Mouse (Mus musculus) CH12.LX (cell line): ENCODE results near the gene Ascl4. TPM values are rescaled to one million over a fixed set of nuclear protein-coding genes. Genes with fewer than 3 reads are reported as not detected.

Source experiments
- DNase-seq: peaks from one replicate; pipeline ENCODE4 v3.0.0-alpha.2; 2013; ENCODE audit errors: extremely low read depth
- H3K27ac ChIP-seq: 2 replicates; pipeline ENCODE4 v1.5.1; 2012; ENCODE audit warnings: low read depth, mild to moderate bottlenecking, control low read depth, moderate library complexity; ENCODE audit not compliant: insufficient read depth
- H3K27me3 ChIP-seq: replicated peaks from 2 replicates; pipeline ENCODE3; 2012; ENCODE audit warnings: inconsistent platforms
- H3K36me3 ChIP-seq, 2 experiments: replicated peaks in 1 of 2; 2 replicates each; pipeline versions ENCODE3 to v1.6.1; 2012; ENCODE audit warnings: inconsistent platforms in 1 of 2, low read length in 1 of 2, mild to moderate bottlenecking in 1 of 2, mixed read lengths in 1 of 2, moderate library complexity in 1 of 2; ENCODE audit not compliant: control insufficient read depth in 1 of 2, insufficient read depth in 1 of 2
- H3K4me1 ChIP-seq, 2 experiments: 2 replicates each; pipeline ENCODE4 v1.6.1; 2012; ENCODE audit warnings: inconsistent platforms in 1 of 2, moderate library complexity in 1 of 2; ENCODE audit not compliant: insufficient read depth in 2 of 2, control insufficient read depth in 1 of 2
- H3K4me2 ChIP-seq: 2 replicates; pipeline ENCODE4 v1.6.1; 2012; ENCODE audit warnings: low read depth, mild to moderate bottlenecking, control low read depth; ENCODE audit not compliant: poor library complexity, insufficient read depth, severe bottlenecking
- H3K4me3 ChIP-seq, 3 experiments: fragments of 150-350 bp in 1 of 3; sonication (generic) in 1 of 3; replicated peaks in 1 of 3; 2 replicates each; pipeline versions ENCODE3 to v1.5.1; 2011 to 2012; ENCODE audit warnings: low read depth in 2 of 3, low read length in 2 of 3, mild to moderate bottlenecking in 2 of 3, moderate library complexity in 2 of 3, control low read depth in 1 of 3, improper control_type of control experiment in 1 of 3, inconsistent platforms in 1 of 3, mixed read lengths in 1 of 3; ENCODE audit not compliant: poor library complexity in 1 of 3
- H3K79me2 ChIP-seq: replicated peaks from 2 replicates; pipeline ENCODE4 v1.6.1; 2012; ENCODE audit warnings: mild to moderate bottlenecking, moderate library complexity; ENCODE audit not compliant: control insufficient read depth, poor library complexity, insufficient read depth, severe bottlenecking; ENCODE audit errors: extremely low read depth
- H3K9ac ChIP-seq: 2 replicates; pipeline ENCODE4 v1.6.1; 2012; ENCODE audit warnings: low read depth, mild to moderate bottlenecking, control low read depth, moderate library complexity; ENCODE audit not compliant: insufficient read depth
- H3K9me3 ChIP-seq: replicated peaks from 2 replicates; pipeline ENCODE3; 2012; ENCODE audit warnings: low read length, inconsistent platforms, mixed read lengths
- BHLHE40 ChIP-seq: IDR thresholded peaks from 2 replicates; pipeline ENCODE4 v1.6.1; 2011; ENCODE audit warnings: mild to moderate bottlenecking, low read depth, low read length, improper control_type of control experiment
- CHD1 ChIP-seq: IDR thresholded peaks from 2 replicates; pipeline ENCODE4 v1.6.1; 2012; ENCODE audit warnings: low read depth, low read length, improper control_type of control experiment, inconsistent platforms
- CHD2 ChIP-seq: IDR thresholded peaks from 2 replicates; pipeline ENCODE4 v1.6.1; 2011; ENCODE audit warnings: low read length, improper control_type of control experiment
- CTCF ChIP-seq, 2 experiments: IDR thresholded peaks in 1 of 2; conservative IDR thresholded peaks in 1 of 2; 2 replicates each; pipeline ENCODE4 v1.5.1; 2011 to 2012; ENCODE audit warnings: low read depth in 2 of 2, low read length in 2 of 2, improper control_type of control experiment in 1 of 2, inconsistent platforms in 1 of 2, mild to moderate bottlenecking in 1 of 2, moderate library complexity in 1 of 2
- E2F4 ChIP-seq: IDR thresholded peaks from 2 replicates; pipeline ENCODE4 v1.6.1; 2011; ENCODE audit warnings: low read depth, low read length, improper control_type of control experiment; ENCODE audit not compliant: insufficient replicate concordance
- ELF1 ChIP-seq: IDR thresholded peaks from 2 replicates; pipeline ENCODE4 v1.6.1; 2014; ENCODE audit warnings: low read depth, mild to moderate bottlenecking, inconsistent platforms, low read length, improper control_type of control experiment
- EP300 ChIP-seq: IDR thresholded peaks from 2 replicates; pipeline ENCODE4 v1.6.1; 2011; ENCODE audit warnings: low read length, improper control_type of control experiment
- ETS1 ChIP-seq: conservative IDR thresholded peaks from 2 replicates; pipeline ENCODE4 v1.6.1; 2012; ENCODE audit warnings: low read depth, mild to moderate bottlenecking, inconsistent platforms, low read length, improper control_type of control experiment, moderate library complexity
- GABPA ChIP-seq: IDR thresholded peaks from 2 replicates; pipeline ENCODE4 v1.6.1; 2012; ENCODE audit warnings: low read depth, low read length, improper control_type of control experiment, inconsistent platforms; ENCODE audit not compliant: insufficient replicate concordance
- HCFC1 ChIP-seq: IDR thresholded peaks from 2 replicates; pipeline ENCODE4 v1.6.1; 2012; ENCODE audit warnings: low read depth, mild to moderate bottlenecking, inconsistent platforms, low read length, improper control_type of control experiment
- IRF4 ChIP-seq: IDR thresholded peaks from 2 replicates; pipeline ENCODE4 v1.6.1; 2014; ENCODE audit warnings: low read depth, mild to moderate bottlenecking, inconsistent platforms, low read length, improper control_type of control experiment
- JUN ChIP-seq: IDR thresholded peaks from 2 replicates; pipeline ENCODE4 v1.6.1; 2011; ENCODE audit warnings: low read depth, mild to moderate bottlenecking, low read length, improper control_type of control experiment, moderate library complexity; ENCODE audit not compliant: insufficient read depth
- JUND ChIP-seq: conservative IDR thresholded peaks from 2 replicates; pipeline ENCODE4 v1.6.1; 2011; ENCODE audit warnings: low read depth, low read length, improper control_type of control experiment
- KAT2A ChIP-seq: IDR thresholded peaks from 2 replicates; pipeline ENCODE4 v1.6.1; 2012; ENCODE audit warnings: low read length, improper control_type of control experiment, inconsistent platforms; ENCODE audit not compliant: insufficient replicate concordance
- MAFK ChIP-seq: IDR thresholded peaks from 2 replicates; pipeline ENCODE4 v1.6.1; 2011; ENCODE audit warnings: low read length, improper control_type of control experiment; ENCODE audit not compliant: insufficient replicate concordance
- MAX ChIP-seq: IDR thresholded peaks from 2 replicates; pipeline ENCODE4 v1.6.1; 2011; ENCODE audit warnings: low read length, improper control_type of control experiment
- MAZ ChIP-seq: IDR thresholded peaks from 2 replicates; pipeline ENCODE4 v1.6.1; 2012; ENCODE audit warnings: low read depth, mild to moderate bottlenecking, inconsistent platforms, low read length, improper control_type of control experiment, moderate library complexity
- MEF2A ChIP-seq: IDR thresholded peaks from 2 replicates; pipeline ENCODE4 v1.6.1; 2014; ENCODE audit warnings: low read depth, mild to moderate bottlenecking, inconsistent platforms, low read length, improper control_type of control experiment, borderline replicate concordance
- MXI1 ChIP-seq: IDR thresholded peaks from 2 replicates; pipeline ENCODE4 v1.6.1; 2011; ENCODE audit warnings: mild to moderate bottlenecking, low read depth, low read length, improper control_type of control experiment
- MYC ChIP-seq: IDR thresholded peaks from 2 replicates; pipeline ENCODE4 v1.6.1; 2011; ENCODE audit warnings: low read depth, mild to moderate bottlenecking, improper control_type of control experiment, low read length
- NELFE ChIP-seq: IDR thresholded peaks from 2 replicates; pipeline ENCODE4 v1.6.1; 2011; ENCODE audit warnings: low read depth, low read length, improper control_type of control experiment
- NRF1 ChIP-seq: IDR thresholded peaks from 2 replicates; pipeline ENCODE4 v1.6.1; 2014; ENCODE audit warnings: low read depth, mild to moderate bottlenecking, inconsistent platforms, low read length, improper control_type of control experiment, moderate library complexity
- PAX5 ChIP-seq: IDR thresholded peaks from 2 replicates; pipeline ENCODE4 v1.6.1; 2012; ENCODE audit warnings: low read length, inconsistent platforms, mixed read lengths
- POLR2A ChIP-seq: IDR thresholded peaks from 2 replicates; pipeline ENCODE4 v1.6.1; 2011; ENCODE audit warnings: low read depth, mild to moderate bottlenecking, improper control_type of control experiment, low read length
- POLR2AphosphoS2 ChIP-seq: IDR thresholded peaks from 2 replicates; pipeline ENCODE4 v1.6.1; 2011; ENCODE audit warnings: low read depth, low read length, improper control_type of control experiment
- RAD21 ChIP-seq: IDR thresholded peaks from 2 replicates; pipeline ENCODE4 v1.6.1; 2011; ENCODE audit warnings: low read depth, mild to moderate bottlenecking, low read length, improper control_type of control experiment, moderate library complexity
- RCOR1 ChIP-seq: conservative IDR thresholded peaks from 2 replicates; pipeline ENCODE4 v1.6.1; 2012; ENCODE audit warnings: low read depth, mild to moderate bottlenecking, inconsistent platforms, low read length, improper control_type of control experiment
- SIN3A ChIP-seq: IDR thresholded peaks from 2 replicates; pipeline ENCODE4 v1.6.1; 2012; ENCODE audit warnings: low read length, improper control_type of control experiment, inconsistent platforms
- SMC3 ChIP-seq: IDR thresholded peaks from 2 replicates; pipeline ENCODE4 v1.6.1; 2011; ENCODE audit warnings: low read depth, low read length, improper control_type of control experiment
- TBP ChIP-seq: conservative IDR thresholded peaks from 2 replicates; pipeline ENCODE4 v1.6.1; 2011; ENCODE audit warnings: low read depth, low read length, improper control_type of control experiment
- TCF12 ChIP-seq: IDR thresholded peaks from 2 replicates; pipeline ENCODE4 v1.6.1; 2014; ENCODE audit warnings: low read depth, mild to moderate bottlenecking, inconsistent platforms, low read length, improper control_type of control experiment
- UBTF ChIP-seq: IDR thresholded peaks from 2 replicates; pipeline ENCODE4 v1.6.1; 2012; ENCODE audit warnings: low read depth, mild to moderate bottlenecking, inconsistent platforms, low read length, improper control_type of control experiment, moderate library complexity
- USF1 ChIP-seq: IDR thresholded peaks from 2 replicates; pipeline ENCODE4 v1.6.1; 2014; ENCODE audit warnings: low read depth, mild to moderate bottlenecking, inconsistent platforms, low read length, improper control_type of control experiment
- USF2 ChIP-seq: conservative IDR thresholded peaks from 2 replicates; pipeline ENCODE4 v1.6.1; 2011; ENCODE audit warnings: low read depth, low read length, improper control_type of control experiment
- ZC3H11A ChIP-seq: IDR thresholded peaks from 2 replicates; pipeline ENCODE4 v1.6.1; 2012; ENCODE audit warnings: low read depth, mild to moderate bottlenecking, inconsistent platforms, low read length, improper control_type of control experiment
- ZKSCAN1 ChIP-seq: IDR thresholded peaks from 2 replicates; pipeline ENCODE4 v1.6.1; 2012; ENCODE audit warnings: low read depth, inconsistent platforms, low read length, improper control_type of control experiment, borderline replicate concordance
- ZMIZ1 ChIP-seq: IDR thresholded peaks from 2 replicates; pipeline ENCODE4 v1.6.1; 2012; ENCODE audit warnings: low read depth, mild to moderate bottlenecking, inconsistent platforms, low read length, improper control_type of control experiment
- ZNF384 ChIP-seq: IDR thresholded peaks from 2 replicates; pipeline ENCODE4 v1.6.1; 2012; ENCODE audit warnings: low read depth, low read length, improper control_type of control experiment, inconsistent platforms
- dilution Hi-C: fragments of 300-500 bp; cut with MboI; formaldehyde crosslinking; loops from 2 replicates; pipeline ENCODE4 v1.14.3; 2020; ENCODE audit warnings: low sequenced_read_pairs; ENCODE audit not compliant: extremely low pct_unique_long_range_greater_than_20kb, extremely low pct_ligation_motif_present
- in situ Hi-C: fragments of 300-500 bp; cut with MboI; formaldehyde crosslinking; loops from 3 replicates; pipeline ENCODE4 v1.14.3; 2019; ENCODE audit warnings: low sequenced_read_pairs, low pct_ligation_motif_present, low pct_unique_long_range_greater_than_20kb, mixed read lengths
- polyA plus RNA-seq: library from polyadenylated mRNA; unstranded; fragments of >175 nt; gene quantifications from 2 replicates; pipeline ENCODE4 v1.2.1, GENCODE M21; 2012; ENCODE audit warnings: low read depth; ENCODE audit not compliant: insufficient read length
- total RNA-seq, 2 experiments: library from RNA; depleted of rRNA; stranded (reverse); fragments of 300-350 nt in 1 of 2; fragments of >200 nt in 1 of 2; gene quantifications; 2 replicates each; pipeline ENCODE4 v1.2.3; 2012 to 2014

The Ascl4 gene
- total and polyA plus RNA-seq, 3 experiments = 0.11 to 0.13 TPM; not detected in 1

DNA sequence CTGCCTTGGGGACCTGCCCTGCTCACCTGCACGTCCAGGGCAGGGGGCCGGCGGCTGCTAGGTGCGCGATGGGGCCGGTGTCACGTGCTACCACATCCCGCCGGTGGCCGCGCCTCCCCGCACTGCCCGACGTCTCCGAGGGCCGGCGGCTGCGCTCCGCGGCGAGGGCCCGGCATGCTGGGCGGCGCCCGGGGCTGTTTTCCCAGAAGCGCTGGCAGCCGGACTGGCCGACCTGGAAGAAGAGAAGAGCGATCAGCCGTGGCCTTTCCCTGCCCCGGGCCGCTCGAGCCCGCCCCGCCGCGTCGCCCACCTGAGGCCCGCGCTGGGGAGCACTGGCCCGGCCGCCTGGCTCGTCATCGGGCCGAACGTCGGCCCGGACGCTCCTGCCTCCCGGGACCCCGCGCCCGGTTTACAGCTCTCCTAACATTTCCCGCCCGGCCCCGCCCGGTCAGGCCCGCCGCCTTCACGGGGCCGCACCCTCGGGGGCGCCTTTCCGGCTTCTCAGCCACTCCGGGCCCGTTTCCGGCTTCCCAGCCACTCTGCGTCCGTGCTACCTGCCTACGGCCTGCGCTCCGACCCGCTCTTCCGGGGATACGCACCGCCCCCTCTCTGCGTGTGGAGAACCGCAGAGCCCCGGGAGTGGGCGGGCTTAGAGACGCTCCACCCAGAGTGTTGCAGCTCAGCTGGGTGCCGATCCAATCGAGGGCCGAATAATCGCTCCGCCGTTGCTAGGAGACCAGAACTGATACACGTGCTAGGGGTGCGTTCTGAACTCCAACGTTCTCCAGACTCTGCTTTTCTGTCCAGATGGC is 10.8 kb upstream of the Ascl4 start, which contains the start of gene Prdm4:
Prdm4 (minus strand) TSS at position 645 of the 812 bp plus-strand sequence.
- peak within 1 kb of the TSS; percentile 35; the same call in 1 of the 2 replicates for H3K27ac ChIP-seq
- no peaks in the 10 kb centered on the region for H3K9me3 ChIP-seq
- H3K79me2 ChIP-seq = peaks cover 24% of the 10 kb centered on the region
- in situ Hi-C loops = no loop called here
- peak within 1 kb of the TSS; percentile 92 for H3K9ac ChIP-seq
- dilution Hi-C loops = no loop called here
- H3K4me1 ChIP-seq = peaks cover 5 to 16% of the 10 kb centered on the region in 2 experiments
- peaks cover 13% of the 10 kb centered on the region for H3K27me3 ChIP-seq
- TF ChIP-seq CHD1 (no peak), UBTF (no peak; the same call in 1 of the 2 replicates), POLR2A (peak; percentile 70), TBP (no peak), USF1 (peak; percentile 40; the same call in 1 of the 2 replicates), NELFE (peak; percentile 52; the same call in 1 of the 2 replicates), IRF4 (peak; percentile 67; the same call in 1 of the 2 replicates), MEF2A (peak; percentile 74; the same call in 1 of the 2 replicates), ETS1 (peak; percentile 62), USF2 (no peak), JUND (no peak), MAFK (no peak), BHLHE40 (peak; percentile 94), JUN (no peak), ZKSCAN1 (no peak), MAX (peak; percentile 95), TCF12 (peak; percentile 41), KAT2A (peak; percentile 78; the same call in 1 of the 2 replicates), HCFC1 (peak; percentile 86), SMC3 (no peak), ZC3H11A (no peak), NRF1 (peak; percentile 68), MYC (peak; percentile 97), MXI1 (peak; percentile 100), PAX5 (no peak), RAD21 (no peak), MAZ (peak; percentile 90), GABPA (peak; percentile 12; the same call in 1 of the 2 replicates), CTCF (conservative IDR thresholded peaks at IDR 0.05 in 1 of 2, IDR thresholded peaks at IDR 0.05 in 1 of 2; ENCODE audit: low read depth in 2 of 2, low read length in 2 of 2) (no peak), CHD2 (peak; percentile 66; the same call in 1 of the 2 replicates), E2F4 (no peak), SIN3A (peak; percentile 100), ZMIZ1 (no peak; the same call in 1 of the 2 replicates), RCOR1 (no peak), POLR2AphosphoS2 (no peak), ELF1 (peak; percentile 99), ZNF384 (no peak), EP300 (no peak)
- H3K4me2 ChIP-seq = peak within 1 kb of the TSS; percentile 99
- peak within 1 kb of the TSS; percentile 65 to 93 (median 91) for H3K4me3 ChIP-seq
- peaks cover 23 to 29% of the 10 kb centered on the region in 2 experiments for H3K36me3 ChIP-seq
- peak; percentile 99 for DNase-seq
